Mouse (Mus musculus): ENCODE results near the gene Usp33.

Gene Usp33

DNA sequence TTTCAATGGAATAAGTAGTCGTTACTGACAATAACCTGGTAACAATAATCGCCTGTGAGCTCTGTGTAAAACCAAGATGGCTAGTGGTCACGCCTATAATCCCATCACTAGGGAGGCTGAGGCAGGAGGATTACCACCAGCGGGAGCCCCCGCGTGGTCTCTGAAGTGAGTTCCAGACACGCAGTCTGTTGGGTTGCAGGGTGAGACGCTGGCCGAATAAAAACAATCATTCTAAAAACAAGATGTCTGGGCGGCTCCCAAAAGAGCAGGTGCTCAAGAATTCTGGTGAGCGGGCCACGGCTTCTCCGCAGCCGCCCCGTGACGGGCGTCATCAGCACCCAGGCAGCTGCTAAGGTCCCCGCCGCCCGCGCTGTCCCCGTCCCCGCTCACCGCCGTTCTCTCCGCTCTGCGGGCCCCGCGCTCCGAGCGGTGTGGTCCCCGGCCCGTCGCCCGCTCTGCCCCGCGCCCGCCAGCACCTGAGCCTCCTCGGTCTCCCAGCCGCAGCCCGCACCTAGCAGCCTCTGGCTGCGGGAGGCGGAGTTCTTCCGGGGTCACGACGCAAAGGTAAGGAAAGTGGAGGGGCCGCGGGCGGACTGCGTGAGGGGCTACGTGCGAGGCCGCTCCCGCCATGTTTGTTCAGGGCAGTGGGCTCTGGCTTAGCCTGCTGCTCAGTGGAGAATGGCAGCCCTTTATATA is 6.3 kb upstream of the Usp33 start, which contains the start of gene Miga1:
Gene Miga1 (minus strand): TSS at position 546 of the 696 bp plus-strand sequence.
- peak; percentile 70 to 75 for DNase-seq (ENCODE audit: low spot score in 2 of 2)

DNA sequence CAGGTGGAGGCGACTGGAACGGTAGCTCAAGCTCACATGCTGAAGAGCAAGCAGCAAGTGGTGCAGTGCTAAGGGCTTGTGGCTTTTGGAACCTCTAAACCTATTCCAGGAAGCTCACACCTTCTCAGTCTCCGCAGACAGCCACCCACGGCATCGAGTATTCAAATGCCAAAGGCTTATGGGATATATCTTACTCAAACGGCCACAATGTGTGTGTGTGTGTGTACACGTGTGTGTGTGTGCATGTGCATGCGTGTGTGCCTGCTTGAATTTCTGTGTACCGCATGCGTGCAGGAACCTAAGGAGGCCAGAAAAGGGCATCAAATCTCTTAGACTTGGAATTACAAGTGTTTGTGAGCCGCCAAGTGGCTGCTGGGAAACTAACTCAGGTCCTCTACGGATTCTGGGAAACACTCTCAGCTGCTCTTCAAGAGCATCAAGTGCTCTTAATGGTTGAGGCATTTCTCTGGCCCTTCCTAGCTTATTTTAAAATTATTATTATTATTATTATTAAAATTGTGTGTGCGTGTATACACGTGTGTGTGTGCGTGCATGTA is 3.2 kb upstream of the Usp33 start:
- no peak for DNase-seq (ENCODE audit: low spot score in 2 of 2)

DNA sequence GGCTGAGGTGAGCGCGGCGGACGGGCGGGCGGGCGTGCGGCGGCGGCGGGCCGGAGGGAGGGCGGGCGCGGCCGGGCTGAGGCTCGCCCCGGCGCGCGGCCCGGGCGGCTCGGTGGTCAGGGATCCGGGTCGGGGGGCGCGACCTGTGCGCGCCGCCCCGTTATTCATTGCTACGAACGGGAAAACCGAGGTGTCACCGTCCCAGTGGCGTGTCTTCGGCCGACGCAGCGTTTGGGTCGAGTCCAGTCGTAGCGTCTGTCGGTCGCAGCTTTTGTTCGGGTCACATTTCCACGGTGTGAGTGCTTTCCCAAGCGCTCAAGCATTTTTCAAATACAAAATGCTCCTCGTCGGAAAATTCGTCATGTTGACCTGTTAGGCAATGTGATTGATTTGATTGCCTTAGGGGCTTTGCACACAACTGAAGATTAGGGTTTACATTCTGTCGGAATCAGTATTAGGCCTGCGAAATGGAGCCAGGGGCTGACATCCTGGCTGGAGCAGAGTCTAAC is 409 bp downstream of the Usp33 start:
- peak in 1 of 2 experiments; percentile 25 for DNase-seq (ENCODE audit: low spot score in 2 of 2)

DNA sequence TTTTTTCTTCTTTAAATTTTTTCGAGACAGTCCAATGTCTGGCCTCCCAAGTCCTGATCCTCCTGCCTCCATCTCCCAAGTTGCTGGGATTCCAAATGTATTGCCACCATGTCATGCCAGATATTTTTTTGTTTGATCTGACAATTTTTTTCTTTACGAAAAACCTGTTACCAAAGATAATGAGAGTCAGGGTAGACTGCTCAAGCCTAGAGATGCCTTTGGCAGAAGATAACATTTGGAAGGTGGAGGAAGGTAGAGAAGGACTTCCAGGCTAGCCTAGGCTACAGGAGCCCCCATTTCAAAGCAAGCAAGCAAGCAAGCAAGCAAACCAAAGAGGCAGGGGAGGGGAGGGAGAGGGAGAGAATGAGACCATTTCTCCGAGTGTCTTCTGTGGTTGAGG is 949 bp downstream of the Usp33 start:
- no peak for DNase-seq (ENCODE audit: low spot score in 2 of 2)

DNA sequence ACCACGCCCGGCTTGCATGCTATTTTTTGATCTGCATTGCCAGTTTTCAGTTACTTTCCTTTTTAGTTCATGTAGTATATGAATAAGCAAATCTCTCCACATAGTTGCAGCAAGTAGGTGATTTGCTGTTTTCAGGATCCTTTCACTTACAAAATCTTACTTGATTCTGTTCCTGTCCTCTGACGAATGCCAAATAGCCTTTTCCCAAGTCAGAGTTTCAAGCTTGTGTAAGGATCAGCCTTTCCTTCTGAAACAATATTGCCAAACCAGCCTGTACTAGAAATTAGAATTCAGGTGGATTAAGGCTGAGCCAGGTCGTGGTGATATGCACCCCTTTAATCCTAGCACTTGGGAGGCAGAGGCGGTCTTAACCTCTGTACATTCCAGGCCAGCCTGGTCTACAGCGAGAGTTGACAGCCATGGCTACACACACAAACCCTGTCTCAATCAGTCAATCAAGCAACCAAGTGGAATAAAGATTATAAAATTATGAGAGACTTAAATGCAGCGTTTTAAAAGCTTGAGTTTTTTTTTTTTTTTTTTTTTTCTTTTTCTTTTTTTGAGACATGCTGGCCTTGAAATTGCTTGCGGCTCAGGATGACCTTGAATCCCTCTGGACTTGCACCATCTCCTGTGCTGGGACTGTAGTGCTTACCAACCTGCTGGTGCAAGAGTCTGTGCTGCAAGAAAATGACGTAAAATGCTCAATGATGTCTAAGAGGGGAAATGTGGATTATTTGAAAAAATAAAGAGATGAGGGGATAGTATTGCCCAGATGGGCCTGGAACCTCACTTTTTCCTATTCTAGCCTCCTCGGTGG is 1.9 kb downstream of the Usp33 start:
- no peak for DNase-seq (ENCODE audit: low spot score in 2 of 2)

DNA sequence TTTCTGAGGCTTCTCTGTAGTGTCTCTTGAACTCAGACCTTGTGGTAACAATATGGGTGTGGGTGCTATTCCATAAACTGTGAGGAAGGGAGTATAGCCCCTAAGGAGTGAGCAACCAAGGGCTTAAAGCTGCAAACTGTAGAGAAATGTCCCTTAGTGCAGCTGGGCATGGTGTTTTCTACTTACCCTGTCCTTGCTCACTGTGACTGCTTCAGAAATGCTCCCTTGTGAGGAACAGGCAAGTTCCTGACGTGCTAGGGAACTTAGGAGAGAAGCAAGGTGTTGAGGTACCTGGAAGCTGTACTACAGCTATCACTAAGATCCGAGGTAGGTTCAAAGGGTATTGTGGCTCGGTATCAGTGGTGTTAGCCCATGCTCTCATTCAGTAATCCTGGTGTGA is 4.2 kb downstream of the Usp33 start:
- no peak for DNase-seq (ENCODE audit: low spot score in 2 of 2)

DNA sequence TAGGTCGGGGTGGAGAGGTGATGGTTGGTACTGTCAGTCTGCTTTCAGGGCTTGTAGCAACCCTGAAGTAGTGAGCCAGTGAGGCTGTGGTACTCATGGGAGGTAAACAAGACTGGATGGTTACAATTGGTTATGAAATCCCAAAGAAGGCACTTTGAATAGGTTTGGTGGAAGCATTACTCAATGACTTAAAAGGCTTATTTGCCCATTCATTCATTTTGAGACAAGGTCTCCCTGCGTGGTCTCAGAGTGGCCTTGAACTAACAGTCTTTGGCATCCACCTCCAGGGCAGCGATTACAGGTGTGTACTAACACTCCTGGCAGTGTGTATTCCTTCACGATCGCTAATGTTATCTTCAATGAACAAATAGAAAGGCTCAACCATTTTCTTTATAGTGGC is 4.7 kb downstream of the Usp33 start:
- no peak for DNase-seq (ENCODE audit: low spot score in 2 of 2)

DNA sequence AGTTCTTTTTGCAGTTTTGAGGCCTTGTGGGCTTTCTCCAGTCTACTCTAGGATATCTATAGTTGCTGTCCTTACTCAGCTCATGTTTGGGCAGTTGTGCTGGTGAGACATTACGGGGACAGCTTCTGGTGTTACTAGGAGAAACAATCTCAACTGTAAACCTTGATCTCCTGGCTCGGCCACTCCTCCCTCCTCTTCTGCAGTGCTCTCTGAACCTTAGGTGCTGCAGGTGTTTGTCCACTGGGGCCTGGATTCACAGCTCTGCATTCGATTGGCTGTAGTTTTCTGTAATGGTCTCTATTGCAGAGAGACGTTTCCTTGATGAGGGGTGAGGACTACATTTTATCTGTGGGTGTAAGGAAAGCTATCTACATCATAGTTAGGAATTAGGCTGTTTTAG is 6.0 kb downstream of the Usp33 start:
- no peak for DNase-seq (ENCODE audit: low spot score in 2 of 2)

DNA sequence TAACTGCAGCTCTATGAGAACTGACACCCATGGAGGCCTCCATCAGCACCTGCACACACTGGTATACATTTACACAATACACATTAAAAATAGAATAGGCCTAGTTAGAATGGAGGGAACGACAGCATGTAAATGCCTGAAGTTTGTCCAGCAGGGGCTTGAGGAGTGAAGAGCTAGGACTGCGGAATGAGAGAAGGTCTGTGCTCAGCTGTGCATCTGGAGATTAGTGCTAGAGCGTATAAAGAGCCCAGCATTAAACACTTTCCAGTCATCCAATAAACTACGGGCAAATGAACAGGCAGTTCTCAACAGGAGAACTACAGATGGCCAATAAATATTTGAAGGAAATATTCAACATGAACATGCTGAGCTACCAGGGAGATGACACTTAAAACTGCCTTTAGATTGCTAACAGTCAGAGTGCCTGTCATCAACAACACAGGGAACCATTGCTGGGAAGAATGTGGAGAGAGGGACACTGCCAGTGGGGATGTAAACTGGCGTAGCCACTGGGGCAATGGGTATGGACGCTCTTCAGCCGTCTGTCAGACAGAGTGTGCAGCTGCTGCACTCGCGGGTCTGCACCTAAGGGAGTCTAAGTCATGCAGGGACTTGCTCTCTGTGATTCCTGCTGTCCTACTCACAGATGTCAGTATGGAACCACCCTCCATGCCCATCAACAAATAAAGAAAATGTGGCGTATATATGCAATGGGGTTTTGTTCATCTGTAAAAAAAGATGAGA is 7.3 kb downstream of the Usp33 start:
- DNase-seq (ENCODE audit: low spot score in 2 of 2): no peak

DNA sequence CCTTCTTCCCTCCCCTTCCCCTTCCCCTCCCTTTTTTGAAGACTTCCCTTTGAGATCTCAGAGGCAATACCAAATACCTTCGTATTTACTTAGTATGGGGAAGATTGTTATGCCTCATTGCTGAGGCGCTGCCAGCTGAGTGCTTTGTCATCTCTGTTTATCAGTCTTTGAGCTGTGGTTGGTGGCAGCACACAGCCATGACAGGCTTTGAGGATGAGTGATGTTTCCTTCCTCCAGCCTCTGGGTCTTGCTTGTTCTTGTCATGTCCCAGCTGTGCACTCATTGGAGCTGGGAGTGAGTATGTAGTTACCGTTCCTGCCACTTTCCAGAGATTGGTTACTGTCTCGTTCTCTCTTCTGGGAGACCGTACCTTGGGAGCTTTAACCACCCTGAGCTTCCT is 9.1 kb downstream of the Usp33 start:
- no peak for DNase-seq (ENCODE audit: low spot score in 2 of 2)

DNA sequence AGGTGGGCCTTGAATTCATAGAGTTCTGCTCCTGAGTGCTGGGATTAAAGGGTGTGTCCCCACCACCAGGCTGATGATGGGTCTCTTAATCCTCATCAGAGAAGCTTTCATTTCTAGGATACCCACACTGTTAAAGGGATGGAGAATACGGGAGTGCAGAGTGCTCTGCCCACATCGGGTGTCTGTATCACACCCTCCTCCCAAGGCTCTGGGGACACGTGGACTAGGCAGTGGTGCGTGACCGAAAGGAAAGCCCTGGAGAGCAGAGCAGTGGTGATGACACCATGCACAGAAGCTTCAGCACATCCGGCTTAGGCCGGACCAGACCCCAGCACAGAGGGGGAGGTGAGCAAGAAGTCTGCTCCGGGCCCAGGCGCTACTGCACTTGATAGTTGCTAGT is 10.5 kb downstream of the Usp33 start:
- no peak for DNase-seq (ENCODE audit: low spot score in 2 of 2)

DNA sequence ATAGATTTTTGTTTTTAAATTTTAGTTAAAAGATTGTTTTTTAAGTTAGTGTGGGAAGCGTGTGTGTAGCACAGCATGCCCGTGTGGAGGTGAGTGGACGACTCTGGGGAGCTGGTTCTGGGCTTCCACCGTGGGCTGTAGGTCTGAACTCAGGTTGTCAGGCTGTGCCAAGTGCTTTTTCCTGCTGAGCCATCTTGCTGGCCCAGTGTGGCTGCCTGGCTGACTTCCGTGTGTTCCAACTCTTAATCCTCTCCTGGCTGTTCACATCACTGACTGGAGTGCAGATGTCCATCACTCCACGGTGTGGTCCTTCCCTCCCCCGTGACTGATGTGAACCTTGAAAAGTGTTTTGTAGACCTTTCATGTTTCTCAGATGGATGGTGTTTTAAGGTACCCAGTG is 12.9 kb downstream of the Usp33 start:
- DNase-seq (ENCODE audit: low spot score in 2 of 2): no peak

DNA sequence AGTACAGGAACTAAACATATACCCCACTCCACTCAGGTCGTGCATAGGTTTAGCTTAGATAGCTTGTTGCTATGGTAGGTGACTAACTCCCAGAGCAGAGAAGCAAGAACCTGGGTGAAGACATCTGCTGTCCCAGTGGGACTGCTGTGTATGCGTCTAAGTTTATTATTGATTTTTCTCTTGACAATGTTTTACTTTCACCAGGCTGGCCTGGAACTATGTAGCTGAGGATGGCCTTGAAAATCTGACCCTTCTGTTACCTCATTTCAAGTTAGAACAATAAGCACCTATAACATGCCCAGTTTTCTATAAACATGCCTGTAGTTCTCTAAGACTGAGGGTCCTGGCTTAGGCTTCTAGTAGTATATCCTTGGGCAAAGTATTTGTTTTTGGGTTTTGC is 17.9 kb downstream of the Usp33 start:
- DNase-seq (ENCODE audit: low spot score in 2 of 2): no peak

DNA sequence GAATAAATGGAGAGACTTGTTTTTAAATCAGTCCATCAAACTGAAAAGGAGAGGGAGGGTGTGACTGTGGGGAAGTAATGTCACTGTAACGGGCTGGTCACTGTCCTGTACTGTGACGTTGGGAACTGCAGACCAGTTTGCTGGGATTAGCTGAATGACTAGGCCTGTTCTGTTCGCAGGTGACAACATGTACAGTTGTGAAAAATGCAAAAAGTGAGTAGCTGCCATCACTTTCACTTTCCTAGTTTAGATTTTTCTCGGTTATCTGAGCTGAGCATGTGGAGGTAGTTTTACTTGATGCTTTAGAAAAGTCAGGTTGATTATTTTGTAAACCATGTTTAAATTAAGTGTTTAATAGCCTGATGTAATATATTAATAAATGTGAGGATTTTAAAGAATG is 29.8 kb downstream of the Usp33 start:
- no peak for DNase-seq (ENCODE audit: low spot score in 2 of 2)

DNA sequence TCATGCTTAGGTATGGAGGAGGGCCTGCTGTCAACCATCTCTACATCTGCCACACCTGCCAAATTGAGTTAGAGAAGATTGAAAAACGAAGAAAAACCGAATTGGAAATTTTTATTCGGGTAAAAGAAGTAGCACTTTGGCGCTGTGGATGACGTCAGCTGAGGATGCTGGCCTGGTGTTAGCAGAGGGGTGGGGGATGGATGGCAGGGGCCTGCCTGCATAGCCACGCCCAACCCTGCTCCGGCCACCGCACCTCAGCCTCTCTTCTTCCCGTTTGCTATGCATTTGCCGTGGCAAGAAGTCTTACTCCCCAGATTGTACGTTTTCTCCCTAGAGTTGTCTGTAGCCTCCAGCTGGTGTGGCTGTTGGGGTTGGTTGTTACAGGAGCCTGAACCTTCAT is 37.8 kb downstream of the Usp33 start:
- no peak for DNase-seq (ENCODE audit: low spot score in 2 of 2)

DNA sequence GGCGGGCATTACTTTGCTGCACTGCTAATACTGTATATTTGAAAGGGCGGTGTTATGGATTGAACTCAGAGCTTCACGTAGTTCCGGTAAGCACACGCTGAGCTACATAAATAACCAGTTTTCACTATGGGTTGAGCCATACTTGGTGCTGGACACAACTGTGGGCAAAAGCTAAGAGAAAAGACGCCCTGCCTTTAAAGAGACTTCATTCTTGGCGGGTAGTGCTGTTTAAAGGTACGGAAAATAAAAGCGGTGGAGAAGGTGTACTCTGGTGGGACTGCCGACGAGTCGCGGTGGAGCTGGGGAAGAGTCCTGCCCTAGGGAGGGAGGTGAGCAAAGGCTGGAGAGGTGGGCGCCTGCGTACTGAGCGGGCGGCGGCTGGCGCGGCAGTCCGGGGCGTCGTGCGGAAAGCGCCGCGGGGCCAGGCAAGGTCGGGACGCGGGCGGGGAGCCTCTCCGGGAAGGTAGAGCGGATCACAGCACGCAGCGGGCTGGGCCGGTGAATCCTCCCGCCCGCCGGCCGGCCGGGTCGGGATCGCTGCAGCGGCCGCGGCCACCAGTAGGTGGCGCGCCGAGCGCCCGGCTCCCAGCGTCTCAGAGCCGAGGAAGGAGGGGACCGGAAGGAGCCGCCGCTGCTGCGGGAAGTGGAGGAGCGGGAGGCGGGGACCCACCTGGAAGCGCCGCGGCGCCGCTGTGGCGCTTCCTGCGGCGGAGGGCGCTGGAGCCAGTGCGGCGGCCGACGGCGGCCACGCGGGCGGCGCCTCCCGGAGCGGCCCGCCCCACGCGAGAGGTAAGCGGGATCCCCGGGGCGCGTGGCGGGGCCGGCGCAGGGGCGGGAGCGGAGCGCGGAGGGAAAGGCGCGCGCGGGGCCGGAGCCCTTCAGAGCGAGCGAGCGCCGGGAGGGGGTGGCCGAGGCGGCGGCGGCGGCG is 49.3 kb downstream of the Usp33 start, which contains the start of gene Zzz3:
Gene Zzz3 (plus strand): TSS at position 124 of the 928 bp plus-strand sequence.
- DNase-seq (ENCODE audit: low spot score in 2 of 2): peak; percentile 77 to 83

DNA sequence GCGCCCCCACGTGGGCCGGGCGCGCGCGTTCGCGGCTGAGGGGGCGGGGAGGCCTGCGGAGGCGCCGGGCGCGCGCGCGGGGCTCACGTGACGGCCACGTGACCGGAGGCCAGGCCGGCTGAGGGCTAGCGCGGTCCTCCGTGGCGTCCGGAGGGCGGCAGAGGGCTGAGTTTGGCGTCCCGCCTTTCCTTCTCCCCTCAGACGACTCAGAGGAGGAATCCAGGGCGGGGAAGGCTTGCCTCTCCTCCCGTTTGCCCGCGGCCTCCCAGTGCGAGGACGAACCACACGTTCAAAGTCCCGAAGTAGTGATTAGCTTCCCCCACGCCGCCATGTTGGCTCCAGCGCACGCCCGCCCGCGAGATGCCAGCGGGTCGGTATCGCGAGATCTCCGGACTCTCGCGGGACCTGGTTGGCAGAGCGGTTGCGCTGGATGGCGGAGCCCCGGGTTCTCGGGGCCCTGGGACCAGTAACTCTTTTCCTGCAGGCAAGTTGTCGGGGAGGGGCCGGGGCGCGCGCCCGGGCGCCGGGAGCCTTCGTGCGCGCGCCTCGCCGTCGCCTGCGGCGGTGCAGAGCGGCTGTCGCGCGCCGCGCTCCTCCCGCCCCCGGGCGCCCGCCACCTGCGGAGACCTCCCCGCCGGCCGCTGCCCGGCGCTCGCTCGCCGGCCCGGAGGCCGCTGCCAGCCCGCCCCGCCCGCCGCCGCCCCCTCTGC is 50.2 kb downstream of the Usp33 start:
- DNase-seq (ENCODE audit: low spot score in 2 of 2): peak; percentile 94 to 97

DNA sequence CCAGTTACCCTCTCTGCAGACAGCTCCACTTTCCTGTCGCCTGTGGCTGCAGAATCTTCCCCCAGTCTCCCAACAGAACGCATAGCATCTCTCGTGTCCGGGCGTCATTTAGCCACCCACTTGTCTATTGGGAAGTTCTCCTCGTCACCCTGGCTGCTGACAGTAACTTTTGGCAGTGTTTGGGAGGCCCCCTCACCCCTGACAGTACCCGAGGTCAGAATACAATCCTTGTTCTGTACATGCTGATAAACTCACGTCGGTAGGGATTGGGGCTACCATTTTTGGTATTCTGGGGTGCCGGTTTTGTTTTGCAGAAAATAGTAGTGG is 50.7 kb downstream of the Usp33 start:
- peak in 1 of 2 experiments; percentile 16 for DNase-seq (ENCODE audit: low spot score in 2 of 2)

DNA sequence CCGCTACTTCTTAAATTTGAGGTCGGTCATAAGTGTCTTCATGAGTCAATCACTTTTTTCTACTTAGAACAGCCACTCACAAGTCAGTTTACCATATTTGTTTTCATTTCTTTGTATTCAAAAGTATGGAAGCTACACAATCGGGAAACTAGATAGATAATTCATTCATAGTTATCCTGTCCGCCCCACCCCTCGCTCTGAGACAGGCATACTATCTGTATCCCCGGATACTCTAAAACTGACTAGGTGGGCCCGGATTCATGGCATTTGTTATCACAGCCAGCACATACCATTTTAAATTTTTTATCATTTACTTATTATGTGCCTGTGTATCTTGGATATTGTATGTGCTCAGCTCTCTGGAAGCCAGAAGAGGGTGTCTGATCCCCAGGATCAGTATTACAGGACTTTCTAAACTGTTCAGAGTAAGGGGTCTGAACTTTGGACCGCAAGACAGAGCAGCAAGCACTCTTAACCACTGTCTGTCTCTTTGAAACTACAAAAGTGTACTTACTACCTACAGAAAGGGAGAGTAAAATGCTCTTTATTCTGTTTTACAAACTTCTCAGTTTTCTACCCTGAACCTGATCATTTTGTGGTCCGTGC is 51.2 kb downstream of the Usp33 start:
- DNase-seq (ENCODE audit: low spot score in 2 of 2): no peak

DNA sequence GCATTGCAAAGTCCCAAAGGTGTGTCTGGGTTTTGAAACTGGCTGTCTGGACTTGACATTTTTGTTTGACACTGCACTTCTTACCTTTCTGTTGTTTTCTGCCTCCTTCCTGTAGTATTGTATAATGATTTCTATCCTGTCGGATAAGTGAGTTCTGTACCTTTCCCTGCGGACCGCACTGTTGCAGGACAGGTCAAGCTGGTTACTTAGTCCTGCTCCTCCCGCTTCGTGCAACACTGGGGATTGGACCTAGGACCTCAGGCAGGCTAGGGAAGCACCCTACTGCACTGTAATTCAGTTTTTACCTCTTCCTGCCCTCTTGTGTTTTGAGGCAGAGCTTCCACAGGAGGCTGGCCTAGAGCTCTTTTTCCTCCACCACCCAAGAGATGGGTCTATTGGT is 54.2 kb downstream of the Usp33 start:
- no peak for DNase-seq (ENCODE audit: low spot score in 2 of 2)
